Mouse (Mus musculus) cortical plate, adult 2 months (tissue): ENCODE results near the gene Omp.

Source experiments
- CTCF ChIP-seq: fragments of 200-500 bp; IDR thresholded peaks from 2 replicates; pipeline ENCODE4 v1.5.1; 2011; ENCODE audit warnings: mild to moderate bottlenecking, control low read depth, low read length; ENCODE audit not compliant: insufficient read depth; ENCODE audit errors: extremely low read depth
- POLR2A ChIP-seq: fragments of 200-500 bp; IDR thresholded peaks from 2 replicates; pipeline ENCODE4 v1.6.1; 2011; ENCODE audit warnings: mild to moderate bottlenecking, low read length, control low read depth; ENCODE audit not compliant: insufficient read depth; ENCODE audit errors: extremely low read depth

DNA sequence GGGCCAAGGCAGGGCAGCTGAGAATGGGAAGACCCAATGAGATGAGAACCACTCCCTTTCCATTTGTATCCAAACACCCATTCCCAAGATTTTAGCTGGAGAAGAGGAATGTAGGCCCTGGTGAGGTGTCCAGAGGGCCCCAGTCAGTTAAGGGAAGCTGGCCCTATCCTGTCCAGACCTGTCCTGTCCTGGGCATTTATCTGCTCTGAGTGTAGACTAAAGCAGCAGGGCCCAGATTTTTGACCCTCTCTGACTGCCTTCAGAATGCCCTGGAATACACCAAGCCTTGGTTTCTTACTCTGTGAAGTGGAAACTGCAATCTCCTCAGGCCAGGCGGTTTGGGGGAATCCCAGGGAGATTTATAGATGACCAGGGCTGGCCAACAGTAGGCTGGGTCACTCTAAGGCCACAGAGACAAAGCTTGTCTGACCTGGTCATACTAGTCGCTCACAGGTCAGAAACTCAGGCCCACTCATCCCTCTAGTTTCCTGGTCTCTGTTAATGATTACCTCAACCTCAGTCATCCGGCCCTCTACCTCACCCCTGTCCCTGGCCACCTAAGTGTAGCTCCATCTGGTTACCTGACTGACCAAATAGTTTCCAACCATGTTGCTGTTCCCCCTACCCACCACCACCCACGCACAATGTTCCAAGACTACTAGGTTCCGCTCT, 33.4 kb upstream of the Omp start:
- TF ChIP-seq POLR2A = no peak
- TF ChIP-seq CTCF = no peak
